Mouse (Mus musculus): ENCODE measurements around the gene Padi6.
A peak's percentile ranks its signal among the peaks of the same experiment; 100 is the strongest.

The Padi6 gene

GRCm38 (mm10) chr4:140750328-140750727, 7.9 kb upstream of the Padi6 start:
- peak; percentile 69 for DNase-seq (ENCODE audit: low read depth)

- DNase-seq (ENCODE audit: low read depth) = no peak
Observed at GRCm38 (mm10) chr4:140747978-140748377, 5.5 kb upstream of the Padi6 start.

GRCm38 (mm10) chr4:140744654-140745053, 2.2 kb upstream of the Padi6 start:
- DNase-seq (ENCODE audit: low read depth) = peak; percentile 56

- no peak for DNase-seq (ENCODE audit: low read depth)
Observed at GRCm38 (mm10) chr4:140743086-140743485, 643 bp upstream of the Padi6 start.

- DNase-seq (ENCODE audit: low read depth) = no peak
Observed at GRCm38 (mm10) chr4:140741401-140741800, 1.0 kb downstream of the Padi6 start.

GRCm38 (mm10) chr4:140740655-140741054, 1.8 kb downstream of the Padi6 start:
- no peak for DNase-seq (ENCODE audit: low read depth)

- no peak for DNase-seq (ENCODE audit: low read depth)
Observed at GRCm38 (mm10) chr4:140732871-140733270, 9.6 kb downstream of the Padi6 start.

GRCm38 (mm10) chr4:140731654-140732053, 10.8 kb downstream of the Padi6 start:
- peak; percentile 32 for DNase-seq (ENCODE audit: low read depth)

- no peak for DNase-seq (ENCODE audit: low read depth)
Observed at GRCm38 (mm10) chr4:140726907-140727306, 15.5 kb downstream of the Padi6 start.

GRCm38 (mm10) chr4:140724739-140725138, 17.7 kb downstream of the Padi6 start:
- no peak for DNase-seq (ENCODE audit: low read depth)

- DNase-seq (ENCODE audit: low read depth) = peak; percentile 66
Observed at GRCm38 (mm10) chr4:140723801-140724200, 18.6 kb downstream of the Padi6 start.

GRCm38 (mm10) chr4:140723192-140723591, 19.3 kb downstream of the Padi6 start:
- no peak for DNase-seq (ENCODE audit: low read depth)

GRCm38 (mm10) chr4:140722710-140723109, 19.7 kb downstream of the Padi6 start:
- DNase-seq (ENCODE audit: low read depth) = no peak

- DNase-seq (ENCODE audit: low read depth) = no peak
Observed at GRCm38 (mm10) chr4:140721968-140722490, 20.4 kb downstream of the Padi6 start.

GRCm38 (mm10) chr4:140720091-140720490, 22.4 kb downstream of the Padi6 start:
- DNase-seq (ENCODE audit: low read depth) = no peak

GRCm38 (mm10) chr4:140718436-140718835, 24.0 kb downstream of the Padi6 start:
- no peak for DNase-seq (ENCODE audit: low read depth)

GRCm38 (mm10) chr4:140716994-140717393, 25.4 kb downstream of the Padi6 start:
- DNase-seq (ENCODE audit: low read depth) = no peak

- DNase-seq (ENCODE audit: low read depth) = no peak
Observed at GRCm38 (mm10) chr4:140714586-140714985, 27.9 kb downstream of the Padi6 start.

- peak; percentile 86 for DNase-seq (ENCODE audit: low read depth)
Observed at GRCm38 (mm10) chr4:140713480-140714365, 28.7 kb downstream of the Padi6 start.

- no peak for DNase-seq (ENCODE audit: low read depth)
Observed at GRCm38 (mm10) chr4:140711360-140711759, 31.1 kb downstream of the Padi6 start.

GRCm38 (mm10) chr4:140710781-140711180, 31.7 kb downstream of the Padi6 start:
- no peak for DNase-seq (ENCODE audit: low read depth)

GRCm38 (mm10) chr4:140709617-140710016, 32.8 kb downstream of the Padi6 start:
- no peak for DNase-seq (ENCODE audit: low read depth)

- DNase-seq (ENCODE audit: low read depth) = no peak
Observed at GRCm38 (mm10) chr4:140709111-140709510, 33.3 kb downstream of the Padi6 start.
